Comparison of ENCODE assay signal across 10 mouse cellular contexts in genomic region chr3:87985505-87986320, GRCm38 (mm10). TPM values are rescaled to one million over a fixed set of nuclear protein-coding genes. Genes with fewer than 3 reads are reported as not detected.
DNase-seq lines count a peak whose midpoint lies in the region; ATAC-seq and TF ChIP-seq lines count a peak whose summit lies in the region.
"Had no signal": no experiment of that assay in that cellular context is flagged by ENCODE, and none has a peak within 500 bp of the region (broad histone marks: within the 10 kb centered on the region; RNA-seq: fewer than 3 reads in every experiment).

No protein-coding gene starts in this region.

- ATAC-seq in heart, postnatal 0 days (ENCODE audit: insufficient read depth, low read depth): no peak
- ATAC-seq in lung, embryonic 16.5 days (ENCODE audit: low read depth): no peak
- no peak for ATAC-seq in inflammation-experienced regulatory T-cells, adult 6 months

- H3K27ac ChIP-seq in heart, embryonic 10.5 days: peak overlapping the region; percentile 84
- peak overlapping the region; percentile 58 for H3K27ac ChIP-seq in heart, postnatal 0 days (ENCODE audit: low read depth)
- H3K27ac ChIP-seq in lung, embryonic 16.5 days (ENCODE audit: low read length): peak overlapping the region; percentile 74

- WGBS in heart, embryonic 10.5 days: 36% methylated on average over 12 of the region's 12 CpGs
- WGBS in heart, postnatal 0 days: 25% methylated on average over 12 of the region's 12 CpGs
- WGBS in lung, embryonic 16.5 days: 18% methylated on average over 12 of the region's 12 CpGs

- TF ChIP-seq EP300 in heart, postnatal 0 days (IDR thresholded peaks at IDR 0.05; ENCODE audit: low read depth): no peak

- no peak overlapping the region for H3K9ac ChIP-seq in heart, postnatal 0 days (replicated peaks; ENCODE audit: low read depth, low read length)
- no peak overlapping the region for H3K9ac ChIP-seq in lung, embryonic 16.5 days (ENCODE audit: low read length)

- H3K9me3 ChIP-seq in heart, embryonic 10.5 days: no peaks in the 10 kb centered on the region; the same call in 1 of the 2 replicates
- H3K9me3 ChIP-seq in heart, postnatal 0 days (replicated peaks; ENCODE audit: control insufficient read depth, low read length): no peaks in the 10 kb centered on the region
- H3K9me3 ChIP-seq in lung, embryonic 16.5 days (ENCODE audit: control insufficient read depth, low read length): no peaks in the 10 kb centered on the region
- H3K9me3 ChIP-seq: G1E had no signal

- no peak for TF ChIP-seq CTCF in brain, embryonic 14.5 days (IDR thresholded peaks at IDR 0.05; ENCODE audit: borderline replicate concordance, extremely low read depth, insufficient read depth, insufficient read length)
- TF ChIP-seq CTCF in heart, postnatal 0 days (IDR thresholded peaks at IDR 0.05; ENCODE audit: low read depth): no peak

- no peak for TF ChIP-seq POLR2A in brain, embryonic 14.5 days (IDR thresholded peaks at IDR 0.05; ENCODE audit: borderline replicate concordance, extremely low read depth, insufficient read depth, insufficient read length, poor library complexity, severe bottlenecking)

- intact Hi-C loops in heart, postnatal 14 days (cut with DNase I): loop anchor here (2.0 kb wide), 1 partner anchor 51 kb away; no protein-coding TSS in a partner anchor

- no peak for DNase-seq in heart, embryonic 10.5 days (ENCODE audit: low spot score)
- no peak for DNase-seq in heart, postnatal 14 days
- DNase-seq in brain, embryonic 14.5 days (ENCODE audit: low read depth): peak; percentile 74
- DNase-seq in heart, postnatal 0 days (ENCODE audit: low spot score): peak; percentile 28
- no peak for DNase-seq in right cerebral cortex, adult 18-20 months
- no peak for DNase-seq in layer of hippocampus, postnatal 36 days

- H3K4me2 ChIP-seq in heart, postnatal 0 days (ENCODE audit: low read depth, low read length): peak overlapping the region; percentile 30; the same call in 1 of the 2 replicates
- no peak overlapping the region for H3K4me2 ChIP-seq in lung, embryonic 16.5 days (ENCODE audit: low read depth, low read length)

- H3K36me3 ChIP-seq in heart, embryonic 10.5 days: no peaks in the 10 kb centered on the region
- H3K36me3 ChIP-seq in heart, postnatal 0 days (replicated peaks; ENCODE audit: control insufficient read depth, insufficient read depth, low read length): no peaks in the 10 kb centered on the region
- no peaks in the 10 kb centered on the region for H3K36me3 ChIP-seq in lung, embryonic 16.5 days (ENCODE audit: control insufficient read depth, insufficient read depth, low read length)
- H3K36me3 ChIP-seq: G1E had no signal

- peak overlapping the region; percentile 3; the same call in 1 of the 2 replicates for H3K4me3 ChIP-seq in heart, embryonic 10.5 days
- no peak overlapping the region for H3K4me3 ChIP-seq in heart, postnatal 0 days (ENCODE audit: low read depth, low read length)
- no peak overlapping the region for H3K4me3 ChIP-seq in lung, embryonic 16.5 days (ENCODE audit: low read length)

- H3K27me3 ChIP-seq in heart, embryonic 10.5 days (ENCODE audit: insufficient read depth, poor library complexity, severe bottlenecking): peaks cover 26% of the 10 kb centered on the region
- peaks cover 28% of the 10 kb centered on the region for H3K27me3 ChIP-seq in heart, postnatal 0 days (ENCODE audit: control insufficient read depth, insufficient read depth, low read length)
- H3K27me3 ChIP-seq in lung, embryonic 16.5 days (ENCODE audit: control insufficient read depth, insufficient read depth, low read depth, low read length): peaks cover 14% of the 10 kb centered on the region

- peaks cover 80% of the 10 kb centered on the region for H3K4me1 ChIP-seq in heart, embryonic 10.5 days
- peaks cover 57% of the 10 kb centered on the region for H3K4me1 ChIP-seq in heart, postnatal 0 days (ENCODE audit: control insufficient read depth, insufficient read depth)
- H3K4me1 ChIP-seq in lung, embryonic 16.5 days (replicated peaks; ENCODE audit: control insufficient read depth, insufficient read depth, low read length): peaks cover 67% of the 10 kb centered on the region

RNA-seq across cellular contexts. Expression of gene Bcan, which starts 14.3 kb away (rescaled TPM):
- polyA plus RNA-seq in heart, embryonic 10.5 days (2016; fragmentation: Nextera tagmentation; extraction: Ambion mirVana): 0.05 TPM in 1 of 2 replicates, not detected in the other
- total RNA-seq in heart, postnatal 14 days (2021): under 1 TPM; 0.15 to 0.29 TPM
- polyA plus RNA-seq in brain, embryonic 14.5 days (2012; rRNA removed): 56.8 and 62.0 TPM in 2 replicates
- not detected in 2 replicates for total RNA-seq in heart, postnatal 0 days (2014; rRNA removed; ENCODE audit: low replicate concordance)
- polyA plus RNA-seq in heart, postnatal 0 days (2015; fragmentation: Nextera tagmentation; extraction: Ambion mirVana): 0.04 TPM in 1 of 2 replicates, not detected in the other
- 0.44 and 0.54 TPM in 2 replicates for polyA plus RNA-seq in lung, embryonic 16.5 days (2015; fragmentation: Nextera tagmentation; extraction: Ambion mirVana)
- polyA plus RNA-seq in inflammation-experienced regulatory T-cells, adult 6 months (2017; shearing (Covaris generic)): not detected
- total RNA-seq in layer of hippocampus, postnatal 36 days (2021): 100 to 1,000 TPM; 296 to 327 TPM
- total RNA-seq: G1E had no signal
- polyA plus RNA-seq: G1E had no signal

RNA-seq across cellular contexts. Expression of gene Nes, which starts 14.8 kb away (rescaled TPM):
- 25.0 and 28.8 TPM in 2 replicates for polyA plus RNA-seq in heart, embryonic 10.5 days (2016; fragmentation: Nextera tagmentation; extraction: Ambion mirVana)
- total RNA-seq in heart, postnatal 14 days (2021): 10 to 100 TPM; 32.5 to 39.0 TPM
- 29.1 and 44.3 TPM in 2 replicates for polyA plus RNA-seq in brain, embryonic 14.5 days (2012; rRNA removed)
- total RNA-seq in heart, postnatal 0 days (2014; rRNA removed; ENCODE audit: low replicate concordance): 17.2 and 35.7 TPM in 2 replicates
- 9.1 and 9.9 TPM in 2 replicates for polyA plus RNA-seq in heart, postnatal 0 days (2015; fragmentation: Nextera tagmentation; extraction: Ambion mirVana)
- polyA plus RNA-seq in lung, embryonic 16.5 days (2015; fragmentation: Nextera tagmentation; extraction: Ambion mirVana): 15.5 and 15.6 TPM in 2 replicates
- polyA plus RNA-seq in inflammation-experienced regulatory T-cells, adult 6 months (2017; shearing (Covaris generic)): not detected
- 1 to 10 TPM; 4.0 to 5.4 TPM for total RNA-seq in layer of hippocampus, postnatal 36 days (2021)

RNA-seq across cellular contexts. Expression of gene Crabp2, which starts 37.2 kb away (rescaled TPM):
- 35.8 and 126 TPM in 2 replicates for polyA plus RNA-seq in heart, embryonic 10.5 days (2016; fragmentation: Nextera tagmentation; extraction: Ambion mirVana)
- under 1 TPM; 0.31 to 0.56 TPM for total RNA-seq in heart, postnatal 14 days (2021)
- 20.0 and 33.4 TPM in 2 replicates for polyA plus RNA-seq in brain, embryonic 14.5 days (2012; rRNA removed)
- 0.53 TPM in 1 of 2 replicates, not detected in the other for total RNA-seq in heart, postnatal 0 days (2014; rRNA removed; ENCODE audit: low replicate concordance)
- polyA plus RNA-seq in heart, postnatal 0 days (2015; fragmentation: Nextera tagmentation; extraction: Ambion mirVana): 0.37 and 0.62 TPM in 2 replicates
- polyA plus RNA-seq in lung, embryonic 16.5 days (2015; fragmentation: Nextera tagmentation; extraction: Ambion mirVana): 4.7 and 4.9 TPM in 2 replicates
- not detected for polyA plus RNA-seq in inflammation-experienced regulatory T-cells, adult 6 months (2017; shearing (Covaris generic))
- 1 to 10 TPM; 1.3 to 3.5 TPM for total RNA-seq in layer of hippocampus, postnatal 36 days (2021)
- polyA plus RNA-seq: G1E had no signal

RNA-seq across cellular contexts. Expression of gene Hapln2, which starts 41.7 kb away (rescaled TPM):
- 0.07 and 0.08 TPM in 2 replicates for polyA plus RNA-seq in heart, embryonic 10.5 days (2016; fragmentation: Nextera tagmentation; extraction: Ambion mirVana)
- total RNA-seq in heart, postnatal 14 days (2021): not detected
- 0.68 and 1.6 TPM in 2 replicates for polyA plus RNA-seq in brain, embryonic 14.5 days (2012; rRNA removed)
- not detected in 2 replicates for total RNA-seq in heart, postnatal 0 days (2014; rRNA removed; ENCODE audit: low replicate concordance)
- polyA plus RNA-seq in heart, postnatal 0 days (2015; fragmentation: Nextera tagmentation; extraction: Ambion mirVana): 0.10 and 0.15 TPM in 2 replicates
- polyA plus RNA-seq in lung, embryonic 16.5 days (2015; fragmentation: Nextera tagmentation; extraction: Ambion mirVana): 0.10 and 0.28 TPM in 2 replicates
- polyA plus RNA-seq in inflammation-experienced regulatory T-cells, adult 6 months (2017; shearing (Covaris generic)): not detected
- total RNA-seq in layer of hippocampus, postnatal 36 days (2021): 10 to 100 TPM; 14.9 to 18.0 TPM
- total RNA-seq: G1E had no signal
- polyA plus RNA-seq: G1E; liver, embryonic 16.5 days had no signal

RNA-seq across cellular contexts. Expression of gene Rrnad1, which starts 55.2 kb away (rescaled TPM):
- 16.8 and 21.0 TPM in 2 replicates for polyA plus RNA-seq in heart, embryonic 10.5 days (2016; fragmentation: Nextera tagmentation; extraction: Ambion mirVana)
- total RNA-seq in heart, postnatal 14 days (2021): 1 to 10 TPM; 6.9 to 8.5 TPM
- polyA plus RNA-seq in brain, embryonic 14.5 days (2012; rRNA removed): 41.0 and 55.9 TPM in 2 replicates
- 14.5 and 56.8 TPM in 2 replicates for total RNA-seq in heart, postnatal 0 days (2014; rRNA removed; ENCODE audit: low replicate concordance)
- 7.9 and 8.0 TPM in 2 replicates for polyA plus RNA-seq in heart, postnatal 0 days (2015; fragmentation: Nextera tagmentation; extraction: Ambion mirVana)
- polyA plus RNA-seq in lung, embryonic 16.5 days (2015; fragmentation: Nextera tagmentation; extraction: Ambion mirVana): 20.2 and 20.6 TPM in 2 replicates
- polyA plus RNA-seq in inflammation-experienced regulatory T-cells, adult 6 months (2017; shearing (Covaris generic)): 10 to 100 TPM; 19.5 to 30.1 (median 28.6) TPM
- total RNA-seq in layer of hippocampus, postnatal 36 days (2021): 10 to 100 TPM; 23.5 to 27.9 TPM

Comparison
In these comparisons a context has a peak if more than half of its experiments do, and no peak if none do; other contexts are left out.
1. DNase-seq: peak in brain, embryonic 14.5 days (single experiment) and heart, postnatal 0 days (single experiment); none in heart, embryonic 10.5 days (single experiment), heart, postnatal 14 days (0 of 2), right cerebral cortex, adult 18-20 months (single experiment) and layer of hippocampus, postnatal 36 days (0 of 2).
2. RNA of gene Bcan, which starts 14.3 kb away (polyA plus RNA-seq): 56.8 to 62.0 TPM in brain, embryonic 14.5 days; 0.44 to 0.54 TPM in lung, embryonic 16.5 days, 0.04 TPM in heart, postnatal 0 days, 0.05 TPM in heart, embryonic 10.5 days and not detected in inflammation-experienced regulatory T-cells, adult 6 months; every median in the first group is over 10 times any median in the second.
3. RNA of gene Nes, which starts 14.8 kb away (polyA plus RNA-seq): 29.1 to 44.3 TPM in brain, embryonic 14.5 days, 25.0 to 28.8 TPM in heart, embryonic 10.5 days, 15.5 to 15.6 TPM in lung, embryonic 16.5 days and 9.1 to 9.9 TPM in heart, postnatal 0 days; not detected in inflammation-experienced regulatory T-cells, adult 6 months; every median in the first group is over 10 times any median in the second.
4. Peak in every context shown above with its lines, with median percentiles within 50 percentile points of each other: H3K27ac ChIP-seq.